Mouse (Mus musculus) adrenal gland, adult (tissue): ENCODE results near the gene Kcnmb4.

Source experiments
- DNase-seq, 2 experiments: peaks; one replicate each; pipeline ENCODE4 v3.0.0; 2022 to 2023; ENCODE audit warnings: low spot score in 1 of 2; ENCODE audit not compliant: inconsistent age in 2 of 2

The Kcnmb4 gene

DNA sequence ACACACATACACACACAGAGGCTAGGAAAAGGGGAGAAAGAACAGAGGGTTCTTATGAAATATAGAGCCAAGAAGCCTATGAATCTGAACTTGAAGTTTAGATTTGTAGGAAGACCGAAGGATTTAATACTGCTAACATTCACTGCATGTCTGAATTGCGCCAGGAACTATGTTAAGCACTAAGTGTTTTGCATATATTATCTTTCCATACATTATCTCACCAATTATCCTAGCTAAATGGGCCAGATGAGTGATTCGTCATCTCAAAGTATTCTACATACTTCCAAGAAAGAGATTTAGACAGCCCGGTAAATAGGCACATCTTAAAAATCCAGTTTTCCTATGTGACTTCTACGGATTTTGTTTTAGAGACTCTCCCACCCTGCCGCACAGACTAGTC, 68.7 kb downstream of the Kcnmb4 start:
- DNase-seq: no peak

DNA sequence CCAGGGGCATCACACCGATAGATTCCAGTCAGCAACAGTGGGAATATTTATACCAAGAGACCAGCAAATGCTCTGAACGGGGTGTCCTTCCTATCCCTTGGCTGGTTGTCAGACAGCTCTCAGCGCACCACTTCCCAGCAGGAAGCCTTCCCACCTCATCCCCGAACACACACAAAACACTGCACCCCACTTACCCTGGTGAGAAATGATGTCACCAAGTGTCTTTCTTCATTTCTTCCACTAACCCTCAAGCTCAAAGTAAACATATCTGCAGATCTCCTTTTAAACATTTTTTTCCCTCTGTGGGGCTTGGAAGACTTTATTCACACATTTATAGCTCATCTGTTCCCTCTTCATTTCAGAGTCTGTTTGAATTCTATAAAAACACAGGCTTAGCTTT, 70.0 kb downstream of the Kcnmb4 start:
- DNase-seq: no peak

DNA sequence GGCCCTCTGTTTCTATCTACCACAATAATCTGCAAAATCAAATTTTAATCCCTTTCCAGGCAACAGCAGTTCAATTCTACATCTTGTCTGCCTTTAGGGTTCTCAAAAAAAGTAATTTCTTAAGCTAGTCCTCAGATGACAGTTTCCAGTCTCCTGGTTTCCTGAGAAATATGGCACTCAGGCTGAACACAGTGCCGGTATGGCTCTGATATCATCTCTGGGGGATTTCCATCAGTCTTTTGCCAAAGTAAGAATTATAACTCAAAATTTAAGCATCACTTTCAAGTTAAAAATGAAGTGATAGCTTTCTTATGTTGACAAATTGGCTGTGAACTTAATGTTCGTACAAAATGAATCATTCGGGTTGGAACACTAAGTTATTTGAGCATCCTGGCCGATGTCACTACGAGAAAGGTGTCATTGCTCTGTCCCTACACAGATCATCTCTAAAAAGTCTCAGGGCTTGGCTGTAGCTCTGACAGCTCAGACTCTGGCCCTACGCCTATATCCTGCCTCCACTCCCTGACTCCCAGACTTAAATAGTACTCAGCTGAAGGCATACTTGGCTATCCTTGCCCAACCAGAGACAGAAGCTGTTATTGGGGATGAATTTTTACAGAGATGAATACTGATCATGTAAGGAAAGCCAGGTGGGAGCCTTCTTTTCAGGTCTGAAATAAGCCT, 70.8 kb downstream of the Kcnmb4 start:
- DNase-seq: no peak

DNA sequence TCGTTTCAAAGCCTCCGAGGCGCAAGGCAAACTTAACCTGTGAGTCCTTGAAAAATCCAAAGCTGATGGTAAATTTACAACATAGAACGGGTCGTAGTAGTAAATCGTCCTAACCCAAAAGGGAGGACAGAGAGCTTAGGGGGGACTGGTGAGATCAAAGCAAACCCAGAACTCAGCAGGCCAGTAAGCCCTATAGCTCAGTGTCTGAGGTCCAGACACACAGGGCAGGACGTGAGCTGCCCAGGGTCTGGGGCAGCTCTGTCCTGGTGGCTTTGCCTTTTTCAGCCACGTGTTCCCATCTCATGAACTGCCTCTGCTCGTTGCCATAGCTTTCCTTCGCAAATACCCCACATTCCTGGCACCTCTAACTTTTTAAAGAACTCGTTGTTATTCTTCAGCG, 75.7 kb downstream of the Kcnmb4 start:
- DNase-seq: no peak

- no peak for DNase-seq
These were observed 76.1 kb downstream of the Kcnmb4 start for GRCm38 (mm10) chr10:116397573-116397972.

- no peak for DNase-seq
These were observed 76.7 kb downstream of the Kcnmb4 start for GRCm38 (mm10) chr10:116396966-116397365.

DNA sequence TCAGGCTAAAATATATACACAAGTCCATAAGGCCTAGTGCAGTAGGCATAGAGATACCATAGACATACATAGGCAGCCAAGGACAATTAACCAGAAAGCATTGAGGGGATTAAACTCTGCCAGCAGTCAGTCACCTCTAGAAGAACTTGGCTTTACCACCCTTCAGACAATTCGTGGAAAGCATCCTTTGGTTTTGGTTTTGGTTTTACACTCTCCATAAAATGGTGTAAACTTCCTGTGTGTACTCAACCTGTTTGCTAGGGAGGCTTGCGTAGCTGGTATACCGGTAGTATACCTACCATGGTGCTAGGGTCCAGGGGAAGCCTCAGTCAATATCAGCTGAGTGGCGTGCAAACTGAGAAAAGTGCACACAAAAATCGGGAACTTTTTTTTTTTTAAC, 77.4 kb downstream of the Kcnmb4 start:
- DNase-seq: no peak

DNA sequence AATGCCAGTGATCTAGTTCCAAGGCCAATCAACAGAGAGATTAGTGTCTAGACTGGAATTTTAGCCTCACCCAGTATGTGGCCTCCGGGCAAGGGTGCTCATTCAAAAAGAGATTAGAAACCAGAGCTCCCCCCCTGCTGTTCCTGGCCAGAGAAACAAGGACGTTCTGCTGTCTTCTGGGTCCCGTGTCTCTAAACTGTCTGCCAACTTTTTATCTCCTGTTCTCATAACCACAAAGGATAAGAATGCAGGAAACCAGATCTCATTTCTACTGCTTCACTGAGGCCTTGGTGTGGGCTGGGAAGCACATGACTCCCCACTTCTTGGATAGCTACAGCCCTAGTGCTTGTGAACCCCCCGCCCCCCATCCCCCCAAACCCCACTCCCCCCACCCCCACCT, 79.1 kb downstream of the Kcnmb4 start:
- DNase-seq: peak in 1 of 2 experiments; percentile 83

GRCm38 (mm10) chr10:116393790-116394475, 79.7 kb downstream of the Kcnmb4 start:
- DNase-seq: peak; percentile 68 to 89

DNA sequence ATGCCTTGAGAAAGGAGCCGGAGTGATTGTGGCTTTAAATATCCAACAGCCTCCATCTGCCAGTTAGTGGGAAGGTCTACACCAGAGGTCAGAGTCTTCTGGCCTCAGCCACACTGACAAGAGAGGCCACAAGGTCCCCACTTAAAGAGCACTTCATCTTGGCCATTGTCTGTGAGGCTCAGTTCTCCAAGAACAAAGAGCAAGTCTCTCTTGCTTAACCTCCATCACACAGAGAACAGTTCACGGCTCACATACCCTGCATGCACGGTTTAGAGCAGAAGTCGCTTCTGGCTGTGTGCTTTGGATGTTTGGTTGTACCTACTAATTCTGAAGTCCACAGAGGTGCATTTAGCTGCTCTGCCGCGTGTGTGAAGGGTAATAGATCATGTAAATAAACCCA, 84.8 kb downstream of the Kcnmb4 start:
- DNase-seq: no peak

GRCm38 (mm10) chr10:116386391-116386885, 87.2 kb downstream of the Kcnmb4 start:
- no peak for DNase-seq

GRCm38 (mm10) chr10:116384401-116384800, 89.3 kb downstream of the Kcnmb4 start:
- no peak for DNase-seq

- peak in 1 of 2 experiments; percentile 62 for DNase-seq
These were observed 90.6 kb downstream of the Kcnmb4 start for GRCm38 (mm10) chr10:116382826-116383685.

- DNase-seq: no peak
These were observed 96.8 kb downstream of the Kcnmb4 start for GRCm38 (mm10) chr10:116376853-116377252.

GRCm38 (mm10) chr10:116374111-116374510, 99.6 kb downstream of the Kcnmb4 start:
- DNase-seq: no peak

DNA sequence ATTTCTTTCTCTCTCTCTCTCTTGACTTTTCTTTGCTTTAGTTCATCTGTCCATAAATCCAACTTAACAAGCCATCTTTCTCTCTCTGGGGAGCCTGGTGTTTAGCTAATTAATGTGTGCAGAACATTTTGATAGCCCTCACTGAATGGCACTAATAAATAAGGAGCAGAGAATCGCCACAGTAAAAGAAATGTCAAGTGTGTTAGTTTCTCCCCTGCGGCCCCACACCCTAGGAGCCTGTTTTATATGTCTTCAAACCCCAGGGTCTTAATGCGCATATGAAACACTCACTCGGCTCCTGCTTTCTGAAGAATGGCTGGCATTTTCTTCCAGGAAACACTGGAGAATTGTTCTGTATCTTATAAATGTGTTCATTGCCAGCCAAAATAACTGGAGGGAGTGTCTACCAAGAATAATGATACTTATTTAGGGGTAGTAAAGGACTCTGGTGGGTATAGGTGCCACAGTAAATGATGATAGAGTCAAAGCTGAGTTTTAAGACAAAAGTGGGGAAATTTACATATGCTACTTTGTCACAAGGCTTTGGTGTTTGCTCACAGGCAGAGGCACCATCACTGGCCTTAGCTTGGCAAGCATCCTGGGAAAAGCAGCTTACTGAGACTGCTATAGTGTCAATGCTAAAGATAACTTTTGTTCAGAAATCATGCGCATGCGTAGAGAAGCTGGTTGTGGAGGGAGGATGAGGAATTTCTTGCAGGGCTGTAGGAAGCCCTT, 102.5 kb downstream of the Kcnmb4 start:
- no peak for DNase-seq
